Mouse (Mus musculus): ENCODE results near the gene Scamp2. TPM values are rescaled to one million over a fixed set of nuclear protein-coding genes. Genes with fewer than 3 reads are reported as not detected.

The Scamp2 gene
- 10 to 100 TPM; 34.3 to 35.4 TPM for total RNA-seq (2021)

GRCm38 (mm10) chr9:57560861-57561710 is at the start of gene Scamp2:
Gene Scamp2, plus strand, starts transcription at chr9:57560943.
- peak; percentile 96 to 97 for DNase-seq
- intact Hi-C loops (cut with DNase I): loop anchor here (2.0 kb wide), 1 partner anchor 28 kb away; the partner anchor contains the start of gene Ulk3

DNA sequence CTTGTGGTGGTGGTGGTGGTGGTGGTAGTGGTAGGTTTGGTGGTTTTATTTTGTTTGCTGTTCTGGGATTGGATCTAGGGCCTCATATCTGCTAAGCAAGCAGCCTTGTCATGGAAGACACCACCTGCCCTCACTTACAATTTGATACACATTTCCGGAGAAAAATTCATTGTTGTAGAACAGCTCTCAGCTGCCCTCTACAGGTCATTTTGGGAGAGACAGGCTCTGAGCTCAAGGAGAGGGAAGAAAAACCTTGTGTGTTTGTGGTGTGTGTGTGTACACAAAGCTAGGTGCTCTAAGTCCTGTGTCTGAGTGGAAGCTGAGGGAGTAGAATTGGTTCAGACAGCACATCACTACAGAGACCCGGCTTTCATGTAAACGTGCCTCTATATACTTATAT is 43.6 kb upstream of the Scamp2 start:
- DNase-seq: peak; percentile 58 to 84

GRCm38 (mm10) chr9:57520375-57521055 is 40.2 kb upstream of the Scamp2 start:
- intact Hi-C loops (cut with DNase I): loop anchor here (5.0 to 10.0 kb wide), 2 partner anchors 137 to 244 kb away; partner anchors contain the start of gene Clk3
- DNase-seq: no peak

More for the DNA sequence above, 43.6 kb upstream of the Scamp2 start:
- intact Hi-C loops (cut with DNase I): loop anchor here (1.0 to 5.0 kb wide), 3 partner anchors 32 to 308 kb away; no protein-coding TSS in a partner anchor

DNA sequence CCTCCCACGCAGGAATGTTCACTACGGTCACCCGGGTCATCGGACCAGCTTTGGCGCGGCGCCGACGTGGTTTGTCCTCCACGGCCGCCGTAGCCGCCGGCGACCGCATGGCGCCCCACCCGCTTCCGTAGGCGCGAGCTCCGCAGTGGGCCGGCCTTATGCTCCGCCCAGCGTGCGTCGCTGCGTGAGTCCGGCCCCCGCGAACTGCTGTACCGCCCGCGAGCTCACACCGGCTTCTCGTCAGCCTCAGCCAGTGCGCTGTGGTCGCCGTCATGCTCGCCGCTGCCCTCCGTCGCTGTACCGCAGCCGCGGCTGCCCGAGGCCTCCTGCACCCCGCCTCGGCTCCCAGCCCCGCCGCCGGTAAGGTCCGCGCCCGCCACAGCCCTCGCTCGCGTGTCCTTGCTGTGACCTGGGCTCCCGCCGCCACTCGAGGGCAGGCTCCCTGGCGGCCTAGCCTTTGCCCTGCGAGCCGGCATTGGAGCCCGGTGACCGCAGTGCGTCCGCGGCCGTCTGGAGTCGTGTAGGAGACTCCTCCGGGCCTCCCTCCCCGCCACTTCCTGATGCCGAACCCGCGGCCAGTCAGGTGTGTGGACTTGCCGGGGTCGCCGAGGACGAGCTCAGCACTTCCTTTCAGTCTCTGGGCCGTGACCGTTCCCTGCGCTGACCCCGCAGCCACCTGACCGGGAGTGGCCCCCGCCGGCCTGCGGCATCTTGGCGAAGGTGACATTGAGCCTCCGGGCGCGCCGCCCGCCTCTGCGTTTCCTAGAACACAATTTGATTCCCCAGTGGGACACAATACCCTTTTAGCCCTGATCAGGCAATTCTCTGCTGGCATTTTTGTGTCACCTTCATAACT is 39.5 kb upstream of the Scamp2 start, which contains the start of gene Cox5a:
TSS of gene Cox5a (plus strand) at position 219 of the 856 bp plus-strand sequence.
- peak; percentile 97 for DNase-seq
- intact Hi-C loops (cut with DNase I): loop anchor here (5.0 to 10.0 kb wide), 2 partner anchors 136 to 244 kb away; partner anchors contain the start of gene Clk3

GRCm38 (mm10) chr9:57522114-57522860 is 38.5 kb upstream of the Scamp2 start:
- DNase-seq: no peak
- intact Hi-C loops (cut with DNase I): loop anchor here (5.0 to 10.0 kb wide), 2 partner anchors 135 to 243 kb away; partner anchors contain the start of gene Clk3

DNA sequence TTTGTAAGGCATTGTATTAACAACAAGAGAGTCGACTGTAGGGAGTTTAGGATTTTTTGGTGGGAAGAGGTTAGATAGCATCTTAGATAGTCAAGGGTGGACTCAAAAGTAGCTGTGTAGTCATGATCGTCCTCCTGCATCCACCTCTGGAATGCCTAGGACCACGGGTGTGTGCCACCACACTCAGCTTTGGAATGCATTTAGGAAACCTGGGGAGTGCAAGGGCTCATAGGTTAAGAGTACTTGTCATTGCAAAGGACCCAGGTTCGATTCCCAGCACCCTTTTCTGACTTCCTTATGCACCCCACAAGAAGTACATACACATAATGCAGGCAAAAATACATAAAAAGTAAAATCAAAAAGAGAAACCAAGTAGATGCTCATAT is 37.9 kb upstream of the Scamp2 start:
- intact Hi-C loops (cut with DNase I): loop anchor here (5.0 to 10.0 kb wide), 2 partner anchors 134 to 242 kb away; partner anchors contain the start of gene Clk3
- DNase-seq: no peak

GRCm38 (mm10) chr9:57523754-57524153 is 37.0 kb upstream of the Scamp2 start:
- intact Hi-C loops (cut with DNase I): loop anchor here (5.0 to 10.0 kb wide), 2 partner anchors 134 to 241 kb away; partner anchors contain the start of gene Clk3
- DNase-seq: no peak

GRCm38 (mm10) chr9:57524439-57524838 is 36.3 kb upstream of the Scamp2 start:
- intact Hi-C loops (cut with DNase I): loop anchor here (5.0 to 10.0 kb wide), 2 partner anchors 133 to 240 kb away; partner anchors contain the start of gene Clk3
- DNase-seq: no peak

GRCm38 (mm10) chr9:57525516-57525915 is 35.2 kb upstream of the Scamp2 start:
- intact Hi-C loops (cut with DNase I): loop anchor here (10.0 kb wide), 1 partner anchor 239 kb away; the partner anchor contains the start of gene Clk3
- DNase-seq: no peak

GRCm38 (mm10) chr9:57526435-57526834 is 34.3 kb upstream of the Scamp2 start:
- DNase-seq: no peak
- intact Hi-C loops (cut with DNase I): loop anchor here (10.0 kb wide), 1 partner anchor 238 kb away; the partner anchor contains the start of gene Clk3

DNA sequence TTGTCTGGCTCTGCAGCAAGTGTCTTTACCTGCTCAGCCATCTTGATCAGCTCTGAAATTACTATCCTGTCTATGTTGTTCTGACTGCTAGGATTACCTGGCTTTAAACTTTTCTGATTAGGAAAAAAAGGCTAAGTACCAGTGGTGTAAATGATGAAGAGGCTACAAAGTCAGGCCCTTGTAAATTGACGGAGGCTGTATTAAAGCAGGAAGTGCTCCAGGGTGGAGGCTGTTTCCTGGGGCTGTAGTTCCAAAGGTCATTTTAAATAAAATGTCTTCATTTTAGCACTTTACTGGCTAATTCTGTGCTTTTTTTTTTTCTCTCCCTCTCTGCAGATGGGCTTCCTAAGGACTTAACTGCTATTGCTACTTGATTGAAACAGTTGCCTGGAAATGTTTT is 28.8 kb upstream of the Scamp2 start:
- intact Hi-C loops (cut with DNase I): no loop called here
- no peak for DNase-seq

GRCm38 (mm10) chr9:57536362-57536761 is 24.4 kb upstream of the Scamp2 start:
- intact Hi-C loops (cut with DNase I): no loop called here
- no peak for DNase-seq

DNA sequence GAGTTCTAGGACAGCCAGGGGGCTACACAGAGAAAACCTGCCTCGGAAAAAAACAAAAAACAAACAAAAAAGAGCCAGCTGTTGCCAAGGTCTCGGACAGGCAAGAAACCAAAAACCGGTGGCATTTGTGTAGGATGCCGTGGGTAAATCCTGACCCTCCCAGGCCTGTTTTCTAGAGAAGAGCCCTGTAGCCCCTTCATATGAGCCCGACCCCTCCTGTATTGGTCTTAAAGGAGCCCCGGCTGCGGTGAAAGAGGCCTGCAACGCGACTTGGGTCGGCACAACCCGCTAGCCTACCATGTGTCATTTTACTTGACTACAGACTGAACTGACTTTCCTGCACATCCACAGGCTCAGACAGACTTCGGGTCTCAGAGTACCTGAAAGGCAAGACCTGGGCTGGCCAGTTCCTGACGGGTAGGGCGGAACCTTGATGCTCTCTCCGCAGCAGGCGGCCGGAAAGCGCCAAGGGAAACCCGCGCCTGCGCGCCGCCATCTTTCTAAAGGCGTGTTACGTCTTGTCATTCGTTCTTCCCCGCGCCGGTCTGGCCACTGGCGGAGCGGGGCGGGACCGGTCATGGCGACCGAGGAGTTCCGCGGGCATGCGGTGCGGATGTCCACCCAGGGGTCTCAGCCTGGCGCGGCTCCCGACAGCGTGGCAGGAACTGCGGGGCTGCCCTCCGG is 23.6 kb upstream of the Scamp2 start, which contains the start of gene Fam219b:
TSS of gene Fam219b (plus strand) at position 485 of the 684 bp plus-strand sequence.
- DNase-seq: peak; percentile 94 to 95
- intact Hi-C loops (cut with DNase I): no loop called here

DNA sequence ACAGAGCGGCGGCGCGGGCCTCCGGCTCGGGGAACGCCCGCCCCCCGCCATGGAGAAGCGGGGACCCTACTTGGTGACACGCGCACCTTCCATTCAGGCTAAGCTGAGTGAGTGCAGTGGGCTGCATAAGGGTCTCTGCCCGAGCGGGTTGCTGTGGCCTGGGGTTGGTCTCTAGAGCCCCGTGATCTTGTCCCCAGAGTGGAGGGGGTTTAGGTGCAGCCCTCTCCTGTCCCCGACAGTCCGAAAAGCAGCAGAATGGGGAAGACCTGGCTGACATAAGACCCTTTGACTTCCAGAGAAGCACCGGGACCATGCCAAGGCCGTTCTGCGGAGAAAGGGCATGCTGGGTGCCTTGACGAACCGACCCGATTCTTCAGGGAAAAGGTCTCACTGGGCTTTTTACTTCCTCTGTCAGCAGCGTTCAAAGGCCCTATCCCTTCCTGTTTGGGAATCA is 23.0 kb upstream of the Scamp2 start:
- intact Hi-C loops (cut with DNase I): no loop called here
- DNase-seq: no peak

- intact Hi-C loops (cut with DNase I): no loop called here
- DNase-seq: no peak
Observed at GRCm38 (mm10) chr9:57539550-57539949, 21.2 kb upstream of the Scamp2 start.

GRCm38 (mm10) chr9:57541312-57541711 is 19.4 kb upstream of the Scamp2 start:
- intact Hi-C loops (cut with DNase I): loop anchor here (1.0 to 5.0 kb wide), 2 partner anchors 46 to 114 kb away; partner anchors contain the start of gene Ulk3
- DNase-seq: peak; percentile 69 to 80

DNA sequence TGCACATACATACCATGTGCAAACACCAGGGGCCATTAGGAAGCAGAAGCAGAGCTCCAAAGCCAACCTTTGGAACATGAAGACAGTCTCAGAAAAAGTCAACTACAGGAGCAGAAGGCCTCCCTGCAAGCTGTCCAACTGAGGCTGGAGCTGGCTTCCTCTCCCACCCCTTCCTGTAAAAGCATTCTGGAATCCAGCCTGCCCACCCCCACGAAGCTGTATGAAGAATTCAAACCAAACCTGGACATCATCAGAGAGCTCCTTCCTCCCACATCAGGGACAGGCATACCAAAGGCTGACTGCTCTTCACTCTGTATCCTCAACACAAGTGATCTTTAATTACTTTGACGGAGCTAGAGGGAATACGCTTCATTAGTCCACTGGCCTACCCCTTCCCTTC is 16.8 kb upstream of the Scamp2 start:
- DNase-seq: no peak
- intact Hi-C loops (cut with DNase I): loop anchor here (5.0 kb wide), 1 partner anchor 43 kb away; the partner anchor contains the start of gene Ulk3

DNA sequence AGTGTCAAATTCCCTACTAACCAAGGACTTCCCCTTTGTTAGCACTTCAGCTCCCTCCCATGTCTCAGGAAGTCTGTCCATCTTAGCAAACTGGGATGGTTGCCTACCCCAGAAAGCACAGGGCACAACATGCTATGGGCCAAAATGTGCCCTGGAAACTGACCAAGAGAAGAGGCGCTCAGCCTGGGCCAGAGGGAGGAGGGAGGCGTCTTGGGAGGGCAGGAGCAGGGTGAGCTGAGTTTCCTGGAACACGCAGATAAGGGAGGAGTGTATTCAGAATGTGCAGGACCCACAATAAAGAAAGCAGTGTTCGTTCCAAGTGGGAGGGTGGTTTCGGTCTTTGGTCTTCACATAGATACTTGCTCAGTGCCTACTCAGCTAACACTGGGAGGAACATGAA is 13.5 kb upstream of the Scamp2 start:
- peak in 1 of 2 experiments; percentile 64 for DNase-seq
- intact Hi-C loops (cut with DNase I): no loop called here
